Mouse (Mus musculus): Measurements from ENCODE around the gene Smarcc1.

The Smarcc1 gene

DNA sequence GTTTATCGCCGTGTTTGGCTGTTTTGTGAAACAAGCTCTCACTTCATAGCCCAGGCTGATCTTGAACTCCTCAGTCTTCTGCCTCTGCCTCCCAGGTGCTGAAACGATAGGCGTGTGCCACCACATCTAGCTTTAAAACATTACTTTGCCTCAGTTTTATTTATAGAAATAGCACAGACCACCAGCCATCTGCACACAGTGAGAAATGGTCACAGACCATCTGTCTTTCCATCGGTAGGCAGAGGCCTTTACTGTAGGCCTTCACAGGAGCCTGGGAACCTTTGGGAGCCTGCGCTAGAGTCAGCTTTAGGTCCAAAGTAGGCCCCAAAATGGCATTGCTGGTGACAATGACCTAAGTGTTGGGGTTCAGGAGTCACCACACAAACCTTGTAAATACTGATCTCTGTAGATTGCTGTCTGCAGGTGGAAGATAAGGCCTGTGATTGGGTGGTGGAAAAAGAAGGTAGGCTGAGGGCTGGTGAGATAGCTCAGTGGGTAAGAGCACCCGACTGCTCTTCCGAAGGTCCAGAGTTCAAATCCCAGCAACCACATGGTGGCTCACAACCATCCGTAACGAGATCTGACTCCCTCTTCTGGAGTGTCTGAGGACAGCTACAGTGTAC lies 166.7 kb downstream of the Smarcc1 start:
- DNase-seq (ENCODE audit: extremely low read depth, low read depth) = no peak

DNA sequence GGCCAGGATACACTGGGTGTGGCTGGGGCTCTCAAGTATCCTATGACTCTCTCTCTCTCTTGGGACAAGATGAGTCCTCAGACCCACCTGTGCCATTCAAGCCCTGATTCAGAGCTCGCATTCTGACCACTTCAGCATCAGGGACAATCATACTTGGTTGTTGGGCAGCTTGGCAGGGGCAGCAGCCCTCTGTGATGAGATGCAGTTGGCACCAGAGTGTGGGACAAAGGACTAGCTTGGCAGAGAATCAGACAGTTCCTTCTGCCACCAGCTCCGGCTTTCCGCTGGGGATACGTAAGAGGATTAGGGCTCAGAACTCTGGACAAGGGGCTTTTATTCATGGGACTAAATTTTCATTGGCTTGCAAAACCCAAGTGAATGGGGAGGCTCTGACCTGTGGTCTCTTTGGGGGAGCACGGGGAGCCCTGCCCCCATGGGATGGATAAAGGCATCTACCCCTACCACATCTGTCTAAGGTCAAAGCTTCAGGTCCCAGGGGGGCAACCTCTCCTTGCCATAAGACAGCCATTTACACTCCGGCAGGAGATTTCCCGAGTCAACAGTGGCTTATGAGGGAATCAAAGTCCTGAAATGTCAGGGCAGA lies 169.9 kb downstream of the Smarcc1 start:
- DNase-seq (ENCODE audit: extremely low read depth, low read depth) = no peak

Measured in MEL-GATA-1-ER (cell line).